Mouse (Mus musculus): Measurements from ENCODE around the gene Wnt3a. TPM values are rescaled to one million over a fixed set of nuclear protein-coding genes. Genes with fewer than 3 reads are reported as not detected.

The Wnt3a gene
- polyA plus RNA-seq, 1 experiment from 2014 or later: 11.8 TPM

GRCm38 (mm10) chr11:59202081-59202995, 88.2 kb downstream of the Wnt3a start, which contains the start of gene Mrpl55:
Gene Mrpl55, plus strand, starts transcription at chr11:59202486.
- Histone ChIP-seq H3K27ac (peak within 1 kb of the TSS; percentile 88), H3K4me1 (peaks cover 19% of the 10 kb centered on the region), H3K9me3 (no peaks in the 10 kb centered on the region), H3K27me3 (ENCODE audit: poor library complexity, severe bottlenecking) (no peaks in the 10 kb centered on the region), H3K36me3 (replicated peaks) (peaks cover 49% of the 10 kb centered on the region), H3K4me3 (peak within 1 kb of the TSS; percentile 95)
- under 1% methylated on average over 63 of the region's 63 CpGs for WGBS
- peak; percentile 94 for DNase-seq (ENCODE audit: extremely low spot score, low spot score)

GRCm38 (mm10) chr11:59201216-59202002, 89.1 kb downstream of the Wnt3a start:
- no peak for DNase-seq (ENCODE audit: extremely low spot score, low spot score)
- H3K27me3 ChIP-seq (ENCODE audit: poor library complexity, severe bottlenecking): no peaks in the 10 kb centered on the region
- H3K4me3 ChIP-seq: peak overlapping the region; percentile 95
- H3K4me1 ChIP-seq: peaks cover 19% of the 10 kb centered on the region
- 42% methylated on average over 16 of the region's 16 CpGs for WGBS
- H3K36me3 ChIP-seq (replicated peaks): peaks cover 41% of the 10 kb centered on the region
- no peaks in the 10 kb centered on the region for H3K9me3 ChIP-seq
- peak overlapping the region; percentile 88 for H3K27ac ChIP-seq

Small RNAs within 50 kb of the gene (microRNA-seq; reads per million reads assigned to microRNA genes)
- gene Gm24756: not detected

Other genes starting within 250 kb of the Wnt3a start
- gene Obscn, start 154.3 kb downstream of the Wnt3a start, polyA plus RNA-seq (2016; fragmentation: Nextera tagmentation; extraction: Ambion mirVana): 0.01 TPM in 1 of 2 replicates, not detected in the other
- gene Iba57, start 127.0 kb downstream of the Wnt3a start, polyA plus RNA-seq (2016; fragmentation: Nextera tagmentation; extraction: Ambion mirVana): 5.2 and 6.1 TPM in 2 replicates
- not detected in 2 replicates for gene Gjc2, start 107.5 kb downstream of the Wnt3a start, polyA plus RNA-seq (2016; fragmentation: Nextera tagmentation; extraction: Ambion mirVana)
- 129 and 135 TPM in 2 replicates for gene Guk1, start 98.5 kb downstream of the Wnt3a start, polyA plus RNA-seq (2016; fragmentation: Nextera tagmentation; extraction: Ambion mirVana)
- 123 and 130 TPM in 2 replicates for gene Mrpl55, start 88.3 kb downstream of the Wnt3a start, polyA plus RNA-seq (2016; fragmentation: Nextera tagmentation; extraction: Ambion mirVana)
- gene 2310033P09Rik, start 82.4 kb downstream of the Wnt3a start, polyA plus RNA-seq (2016; fragmentation: Nextera tagmentation; extraction: Ambion mirVana): 44.8 and 46.8 TPM in 2 replicates
- gene Arf1, start 62.5 kb downstream of the Wnt3a start, polyA plus RNA-seq (2016; fragmentation: Nextera tagmentation; extraction: Ambion mirVana): 613 and 629 TPM in 2 replicates
- gene Wnt9a, start 16.2 kb upstream of the Wnt3a start, polyA plus RNA-seq (2016; fragmentation: Nextera tagmentation; extraction: Ambion mirVana): 9.9 and 10.9 TPM in 2 replicates
- gene Prss38, start 84.9 kb upstream of the Wnt3a start, polyA plus RNA-seq (2016; fragmentation: Nextera tagmentation; extraction: Ambion mirVana): not detected in 2 replicates
- 19.7 and 20.9 TPM in 2 replicates for gene Jmjd4, start 159.3 kb upstream of the Wnt3a start, polyA plus RNA-seq (2016; fragmentation: Nextera tagmentation; extraction: Ambion mirVana)
- gene Snap47, start 160.4 kb upstream of the Wnt3a start, polyA plus RNA-seq (2016; fragmentation: Nextera tagmentation; extraction: Ambion mirVana): 111 and 114 TPM in 2 replicates
- 8.9 and 9.3 TPM in 2 replicates for gene Zfp867, start 181.7 kb upstream of the Wnt3a start, polyA plus RNA-seq (2016; fragmentation: Nextera tagmentation; extraction: Ambion mirVana)
- 43.1 and 44.2 TPM in 2 replicates for gene Zkscan17, start 236.0 kb upstream of the Wnt3a start, polyA plus RNA-seq (2016; fragmentation: Nextera tagmentation; extraction: Ambion mirVana)